Mouse (Mus musculus) frontal cortex, adult 2 months (tissue): ENCODE measurements around the gene 5730480H06Rik. TPM values are rescaled to one million over a fixed set of nuclear protein-coding genes. Genes with fewer than 3 reads are reported as not detected.
A peak's percentile ranks its signal among the peaks of the same experiment; 100 is the strongest.

ENCODE experiments used
- DNase-seq, 2 experiments: peaks; one replicate each; pipeline ENCODE4 v3.0.0; 2022; ENCODE audit warnings: low spot score in 1 of 2; ENCODE audit errors: extremely low spot score in 1 of 2
- polyA plus RNA-seq: library from polyadenylated mRNA; depleted of rRNA; stranded (reverse); fragments of >200 nt; gene quantifications from 2 replicates; pipeline ENCODE4 v1.2.3, GENCODE M21; 2012

5730480H06Rik gene
- polyA plus RNA-seq, 1 experiment: 19.2 TPM

DNA sequence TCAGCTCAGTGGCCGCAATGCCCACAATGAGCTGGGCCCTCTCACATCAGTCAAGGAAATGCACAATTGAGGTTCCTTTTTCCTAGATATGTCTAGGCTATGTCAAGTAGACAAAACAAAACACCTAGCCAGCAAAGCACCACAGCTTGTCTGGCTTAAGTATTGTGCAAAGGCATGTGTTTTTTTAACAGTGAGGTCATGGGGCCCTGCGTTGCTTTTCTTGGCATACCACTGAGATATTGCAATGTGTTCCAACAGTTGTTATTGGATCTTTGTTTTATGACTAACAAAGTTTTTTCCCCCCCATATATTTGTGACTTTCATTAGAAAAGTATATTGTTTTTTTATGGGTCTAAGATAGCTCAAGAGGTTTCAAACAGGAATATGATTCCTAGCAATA, 92.0 kb downstream of the 5730480H06Rik start:
- no peak for DNase-seq

DNA sequence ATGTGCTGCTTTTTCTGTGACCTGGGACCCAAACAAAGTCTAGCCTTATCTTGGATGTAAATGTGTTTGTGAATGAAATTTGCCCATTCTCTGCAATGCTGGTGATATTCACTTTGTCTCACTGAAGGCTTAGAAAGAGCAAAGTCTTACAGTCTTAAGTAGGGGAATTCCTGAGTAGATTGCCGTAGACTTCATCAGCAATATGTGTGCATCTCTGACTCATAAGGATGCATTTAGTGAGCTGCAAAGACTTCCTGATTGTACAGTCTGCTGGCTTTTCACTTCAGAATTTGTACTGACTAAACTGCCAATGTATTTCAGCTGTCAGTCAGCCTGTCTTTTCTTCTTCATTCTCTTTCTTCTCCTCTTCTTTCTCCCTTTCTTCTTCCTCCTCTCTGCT, 94.2 kb downstream of the 5730480H06Rik start:
- DNase-seq: peak in 1 of 2 experiments; percentile 17

GRCm38 (mm10) chr5:48430459-48430858, 102.7 kb downstream of the 5730480H06Rik start:
- DNase-seq: peak in 1 of 2 experiments; percentile 80

DNA sequence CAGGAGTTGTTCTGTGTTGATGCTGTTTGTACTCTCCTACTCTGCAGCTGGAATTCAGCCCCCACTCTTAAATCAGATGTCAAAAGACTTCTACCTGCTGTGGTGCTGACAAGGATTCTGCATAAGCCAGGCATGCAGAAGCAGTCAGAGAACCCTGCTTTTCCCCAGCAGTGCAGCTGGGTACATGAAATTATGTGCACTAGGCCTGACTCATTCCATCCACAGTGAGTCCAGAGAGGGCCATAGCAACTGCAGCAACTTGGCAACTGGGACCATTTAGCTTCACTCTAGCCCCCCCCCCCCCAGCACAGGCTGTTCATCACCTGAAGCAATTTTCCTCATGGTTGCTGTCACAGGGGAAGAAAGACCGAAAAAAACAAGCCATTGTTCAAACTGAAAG, 121.1 kb downstream of the 5730480H06Rik start:
- DNase-seq: no peak

- peak in 1 of 2 experiments; percentile 38 for DNase-seq
These were observed 132.5 kb downstream of the 5730480H06Rik start for GRCm38 (mm10) chr5:48460221-48460620.
